ENCODE assay signal across 25 mouse cellular contexts in the genomic region with DNA sequence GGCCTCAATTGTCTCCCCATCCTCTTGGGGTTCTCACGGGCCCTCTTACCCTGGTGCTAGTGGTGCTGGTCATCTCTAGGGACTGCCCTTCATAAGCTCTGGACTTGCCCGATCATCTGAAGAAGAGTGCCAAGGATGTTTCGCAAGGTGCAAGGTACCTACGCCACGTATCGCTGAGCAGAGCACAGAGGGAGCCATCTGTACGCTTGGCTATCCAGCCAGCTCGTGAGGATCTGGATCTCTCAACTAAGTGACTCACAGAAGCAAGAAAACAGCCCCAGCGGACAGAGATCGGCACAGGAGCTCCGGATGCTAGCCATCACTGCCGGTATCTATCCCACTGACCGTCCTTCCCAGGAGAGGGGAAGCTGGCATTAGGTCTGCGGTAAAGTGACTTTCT. TPM values are rescaled to one million over a fixed set of nuclear protein-coding genes. Genes with fewer than 3 reads are reported as not detected.
DNase-seq lines count a peak whose midpoint lies in the region; TF ChIP-seq lines count a peak whose summit lies in the region.
"Had no signal": no experiment of that assay in that cellular context is flagged by ENCODE, and none has a peak within 500 bp of the region (broad histone marks: within the 10 kb centered on the region; RNA-seq: fewer than 3 reads in every experiment).

No protein-coding gene starts in this region.

- DNase-seq in heart, adult 11 months: peak; percentile 66
- DNase-seq in heart, postnatal 25 days (ENCODE audit: low spot score): no peak
- DNase-seq in kidney, adult 2 months: peak; percentile 82
- DNase-seq in kidney, postnatal 4 days: no peak
- DNase-seq in kidney, postnatal 14 days: peak; percentile 20
- DNase-seq in layer of hippocampus, adult 9-11 months: no peak
- DNase-seq: adrenal gland, postnatal 10 days; adrenal gland, postnatal 36 days; cerebellum, adult 18-20 months; cerebellum, adult 9-11 months; cerebellum, postnatal 25 days; forebrain, postnatal 0 days; gastrocnemius, adult 2 months; gastrocnemius, postnatal 14 days; heart, adult 18-20 months; heart, postnatal 10 days; heart, postnatal 4 days had no signal

- intact Hi-C loops in heart, postnatal 25 days (cut with DNase I): loop anchor here (10.0 kb wide), 1 partner anchor 432 kb away; no protein-coding TSS in a partner anchor

- TF ChIP-seq CTCF in kidney, adult 2 months (conservative IDR thresholded peaks at IDR 0.05; ENCODE audit: insufficient read depth, insufficient read length, low read depth, low read length): no peak

- TF ChIP-seq POLR2A in kidney, adult 2 months (IDR thresholded peaks at IDR 0.05; ENCODE audit: low read depth, low read length): no peak

- WGBS in kidney, adult 2 months: 77% methylated on average over 14 of the region's 14 CpGs

- no peaks in the 10 kb centered on the region for H3K36me3 ChIP-seq in kidney, adult 2 months (ENCODE audit: control insufficient read depth, insufficient read depth, low read length)
- H3K36me3 ChIP-seq: embryonic facial prominence, embryonic 12.5 days; embryonic facial prominence, embryonic 15.5 days; heart, embryonic 12.5 days; heart, embryonic 15.5 days had no signal

- H3K4me3 ChIP-seq in kidney, adult 2 months (ENCODE audit: insufficient read depth, low read depth, low read length): no peak overlapping the region
- H3K4me3 ChIP-seq: embryonic facial prominence, embryonic 12.5 days; embryonic facial prominence, embryonic 15.5 days; gastrocnemius, adult 2 months; heart, embryonic 12.5 days; heart, embryonic 15.5 days had no signal

- H3K27ac ChIP-seq in kidney, adult 2 months (ENCODE audit: insufficient read depth, low read depth, low read length): no peak overlapping the region
- H3K27ac ChIP-seq: embryonic facial prominence, embryonic 12.5 days; embryonic facial prominence, embryonic 15.5 days; gastrocnemius, adult 2 months; heart, embryonic 15.5 days; hindbrain, embryonic 14.5 days; hindbrain, postnatal 0 days had no signal

- no peaks in the 10 kb centered on the region for H3K4me1 ChIP-seq in kidney, adult 2 months (ENCODE audit: control insufficient read depth, insufficient read depth, low read length)
- H3K4me1 ChIP-seq: embryonic facial prominence, embryonic 12.5 days; embryonic facial prominence, embryonic 15.5 days; heart, embryonic 12.5 days had no signal

- H3K27me3 ChIP-seq in kidney, adult 2 months (replicated peaks; ENCODE audit: control insufficient read depth, insufficient read depth, low read length): no peaks in the 10 kb centered on the region
- H3K27me3 ChIP-seq: embryonic facial prominence, embryonic 12.5 days; embryonic facial prominence, embryonic 15.5 days; heart, embryonic 12.5 days; heart, embryonic 15.5 days; Patski had no signal

RNA-seq across cellular contexts. Expression of a gene that starts 20.6 kb away (rescaled TPM):
- total RNA-seq in heart, postnatal 25 days (2021): 10 to 100 TPM; 30.3 to 31.7 TPM
- polyA plus RNA-seq in kidney, adult 2 months (2012; rRNA removed): 30.9 and 33.0 TPM in 2 replicates

RNA-seq across cellular contexts. Expression of a gene that starts 20.8 kb away (rescaled TPM):
- not detected for total RNA-seq in heart, postnatal 25 days (2021)
- polyA plus RNA-seq in kidney, adult 2 months (2012; rRNA removed): 0.23 and 0.30 TPM in 2 replicates
- total RNA-seq: gastrocnemius, adult 2 months; gastrocnemius, postnatal 14 days; gastrocnemius, postnatal 4 days; heart, adult 18-20 months; heart, postnatal 10 days had no signal

RNA-seq across cellular contexts. Expression of a gene that starts 32.8 kb away (rescaled TPM):
- 10 to 100 TPM; 53.9 to 59.8 TPM for total RNA-seq in heart, postnatal 25 days (2021)
- 168 and 211 TPM in 2 replicates for polyA plus RNA-seq in kidney, adult 2 months (2012; rRNA removed)

RNA-seq across cellular contexts. Expression of a gene that starts 57.7 kb away (rescaled TPM):
- total RNA-seq in heart, postnatal 25 days (2021): 1 to 10 TPM; 3.2 to 3.6 TPM
- 9.6 and 10.0 TPM in 2 replicates for polyA plus RNA-seq in kidney, adult 2 months (2012; rRNA removed)

Comparison
In these comparisons a context has a peak if more than half of its experiments do, and no peak if none do; other contexts are left out.
1. DNase-seq: peak in heart, adult 11 months (single experiment), kidney, adult 2 months (single experiment) and kidney, postnatal 14 days (single experiment); none in heart, postnatal 25 days (single experiment), kidney, postnatal 4 days (0 of 2) and layer of hippocampus, adult 9-11 months (single experiment).